Mouse (Mus musculus) limb, embryonic 11.5 days (tissue): ENCODE data around the gene Mtg1. TPM values are rescaled to one million over a fixed set of nuclear protein-coding genes. Genes with fewer than 3 reads are reported as not detected.
A peak's percentile ranks its signal among the peaks of the same experiment; 100 is the strongest.
"Not testable (repeated sequence)": the region's sequence is repeated elsewhere in the genome, so short reads cannot be mapped to it uniquely, and the experiment has no call there.

Experiments used
- ATAC-seq: fragments of 200-750 bp; cut with Nextera tagmentation; 2 replicates; pipeline ENCODE4 v1.8.0; 2017; ENCODE audit warnings: low read depth; ENCODE audit not compliant: insufficient number of reproducible peaks, low FRiP score, low TSS enrichment
- DNase-seq: peaks from one replicate; pipeline ENCODE4 v3.0.0-alpha.2; 2015; ENCODE audit warnings: low spot score
- H3K27ac ChIP-seq: fragments of 300-500 bp; sonication (generic); replicated peaks from 2 replicates; pipeline ENCODE4 v1.5.1; 2014; ENCODE audit warnings: low read depth, mild to moderate bottlenecking, low read length
- H3K27me3 ChIP-seq: fragments of 300-500 bp; sonication (generic); 2 replicates; pipeline ENCODE4 v1.6.1; 2014; ENCODE audit warnings: mild to moderate bottlenecking, low read length, mixed read lengths; ENCODE audit not compliant: control insufficient read depth, insufficient read depth
- H3K36me3 ChIP-seq: fragments of 300-500 bp; sonication (generic); 2 replicates; pipeline ENCODE4 v1.6.1; 2014; ENCODE audit warnings: mild to moderate bottlenecking, low read length, moderate library complexity, mixed read lengths; ENCODE audit not compliant: control insufficient read depth, insufficient read depth
- H3K4me1 ChIP-seq: fragments of 300-500 bp; sonication (generic); 2 replicates; pipeline ENCODE4 v1.6.1; 2014; ENCODE audit warnings: low read length, mixed read lengths; ENCODE audit not compliant: control insufficient read depth, insufficient read depth
- H3K4me2 ChIP-seq: fragments of 300-500 bp; sonication (generic); 2 replicates; pipeline ENCODE4 v1.6.1; 2014; ENCODE audit warnings: low read depth, mild to moderate bottlenecking, moderate library complexity; ENCODE audit not compliant: severe bottlenecking
- H3K4me3 ChIP-seq: fragments of 300-500 bp; sonication (generic); 2 replicates; pipeline ENCODE4 v1.5.1; 2014; ENCODE audit warnings: low read depth, low read length
- H3K9ac ChIP-seq: fragments of 300-500 bp; sonication (generic); 2 replicates; pipeline ENCODE4 v1.6.1; 2014; ENCODE audit warnings: mild to moderate bottlenecking, low read length
- H3K9me3 ChIP-seq: fragments of 300-500 bp; sonication (generic); 2 replicates; pipeline ENCODE4 v1.6.1; 2016; ENCODE audit warnings: low read length; ENCODE audit not compliant: control insufficient read depth
- WGBS: fragments of 180-500 bp; shearing (Covaris S2); extraction: QIAGEN DNeasy Blood & Tissue Kit; methylation state at CpG from one replicate; pipeline ENCODE4 v1.1.7; 2014; 5-methylcytosine and 5-hydroxymethylcytosine counted together
- polyA plus RNA-seq: library from polyadenylated mRNA; unstranded; fragments of >200 nt; fragmentation: Nextera tagmentation; extraction: Ambion mirVana; gene quantifications from 2 replicates; pipeline ENCODE4 v1.2.1, GENCODE M21; 2014

The Mtg1 gene
- polyA plus RNA-seq, 1 experiment from 2014 or later: 22.4 TPM

DNA sequence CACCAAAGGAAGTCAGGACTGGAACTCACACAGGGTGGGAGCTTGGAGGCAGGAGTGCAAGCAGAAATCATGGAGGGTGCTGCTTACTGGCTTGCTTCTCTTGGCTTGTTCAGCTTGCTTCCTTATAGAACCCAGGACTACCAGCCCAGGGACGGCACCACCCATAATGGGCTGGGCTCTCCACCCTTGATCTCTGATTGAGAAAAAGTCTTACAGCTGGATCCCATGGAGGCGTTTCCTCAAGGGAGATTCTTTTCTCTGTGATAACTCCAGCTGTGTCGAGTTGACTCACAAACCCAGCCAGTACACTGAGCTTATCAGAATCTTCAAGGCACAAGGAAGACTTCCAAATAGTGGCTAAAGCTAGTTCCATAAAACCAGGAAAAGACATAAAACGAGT, 14.6 kb upstream of the Mtg1 start:
- no peak for ATAC-seq

DNA sequence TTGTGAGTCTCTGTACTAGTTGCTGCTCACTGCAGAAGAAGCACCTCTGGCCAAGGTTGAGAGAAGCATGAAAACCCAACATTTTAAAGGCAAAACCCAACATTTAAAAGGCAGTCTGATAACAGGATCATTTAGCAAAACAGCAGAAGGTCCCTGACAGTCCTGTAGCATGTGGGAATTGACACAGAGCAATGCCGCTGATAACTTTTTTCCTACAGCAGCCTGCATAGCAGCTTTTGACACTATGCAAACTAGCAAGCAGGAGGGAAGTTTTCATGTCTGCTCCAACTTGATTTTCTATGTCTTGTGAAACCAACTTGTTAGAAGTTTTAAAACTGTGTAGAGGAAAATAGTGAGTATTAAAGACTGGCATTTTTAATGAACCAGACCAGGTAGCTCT, 13.0 kb upstream of the Mtg1 start:
- DNase-seq (no peak), ATAC-seq (no peak)
- Histone ChIP-seq H3K36me3 (no peaks in the 10 kb centered on the region; the same call in 1 of the 2 replicates), H3K4me2 (no peak overlapping the region), H3K9ac (no peak overlapping the region), H3K4me3 (no peak overlapping the region), H3K4me1 (peaks cover 2% of the 10 kb centered on the region; the same call in 1 of the 2 replicates), H3K9me3 (no peaks in the 10 kb centered on the region), H3K27me3 (no peaks in the 10 kb centered on the region), H3K27ac (no peak overlapping the region)
- WGBS: 92% methylated on average over 1 of the region's 1 CpGs

More for the DNA sequence above, 14.6 kb upstream of the Mtg1 start:
- no peak overlapping the region for H3K9ac ChIP-seq
- H3K27me3 ChIP-seq: no peaks in the 10 kb centered on the region
- peaks cover 2% of the 10 kb centered on the region; the same call in 1 of the 2 replicates for H3K4me1 ChIP-seq
- WGBS: 44% methylated on average over 4 of the region's 4 CpGs
- H3K27ac ChIP-seq: no peak overlapping the region
- H3K9me3 ChIP-seq: no peaks in the 10 kb centered on the region
- no peak overlapping the region for H3K4me3 ChIP-seq
- no peaks in the 10 kb centered on the region for H3K36me3 ChIP-seq
- no peak overlapping the region for H3K4me2 ChIP-seq
- no peak for DNase-seq

DNA sequence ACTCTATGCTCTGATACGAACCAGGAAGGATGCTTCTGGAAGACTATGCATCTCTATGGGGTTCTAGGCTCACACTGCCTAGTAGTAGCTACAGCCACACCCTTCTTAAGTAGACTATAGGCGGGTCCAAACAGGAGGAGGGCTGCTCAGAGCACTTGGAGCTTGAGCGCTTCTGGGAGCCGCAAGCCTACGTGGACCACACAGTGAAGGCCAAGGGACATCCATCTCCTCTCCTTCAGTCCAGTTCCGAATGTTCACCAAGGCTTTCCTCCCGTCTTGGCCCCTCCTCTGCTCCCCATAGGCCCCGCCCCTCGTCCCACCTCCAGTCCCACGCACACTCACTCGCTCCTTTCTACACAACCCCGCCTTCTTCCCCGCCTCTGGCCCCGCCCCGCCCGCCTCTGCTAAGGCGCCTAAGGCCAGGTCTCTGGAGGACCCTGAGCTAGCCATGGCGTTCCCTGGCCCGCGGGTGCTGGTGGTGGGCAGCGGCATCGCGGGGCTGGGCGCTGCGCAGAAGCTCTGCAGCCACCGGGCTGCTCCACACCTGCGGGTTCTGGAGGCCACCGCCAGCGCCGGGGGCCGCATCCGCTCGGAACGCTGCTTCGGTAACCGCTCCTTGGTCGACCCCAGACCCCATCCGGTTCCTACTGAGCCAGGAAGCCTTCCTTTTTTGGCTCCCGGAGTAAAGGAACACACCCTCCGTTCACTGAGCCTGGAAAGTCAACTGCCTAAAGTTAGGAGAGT, 11.9 kb upstream of the Mtg1 start:
- no peak overlapping the region; the same call in 1 of the 2 replicates for H3K27ac ChIP-seq
- 2% methylated on average over 40 of the region's 40 CpGs for WGBS
- DNase-seq: peak; percentile 93
- peak overlapping the region; percentile 79 for H3K4me3 ChIP-seq
- no peaks in the 10 kb centered on the region for H3K27me3 ChIP-seq
- no peaks in the 10 kb centered on the region for H3K9me3 ChIP-seq
- peak; percentile 96 for ATAC-seq
- peaks cover 2% of the 10 kb centered on the region; the same call in 1 of the 2 replicates for H3K36me3 ChIP-seq
- peak overlapping the region; percentile 83 for H3K9ac ChIP-seq
- peak overlapping the region; percentile 53 for H3K4me2 ChIP-seq
- peaks cover 2% of the 10 kb centered on the region; the same call in 1 of the 2 replicates for H3K4me1 ChIP-seq

DNA sequence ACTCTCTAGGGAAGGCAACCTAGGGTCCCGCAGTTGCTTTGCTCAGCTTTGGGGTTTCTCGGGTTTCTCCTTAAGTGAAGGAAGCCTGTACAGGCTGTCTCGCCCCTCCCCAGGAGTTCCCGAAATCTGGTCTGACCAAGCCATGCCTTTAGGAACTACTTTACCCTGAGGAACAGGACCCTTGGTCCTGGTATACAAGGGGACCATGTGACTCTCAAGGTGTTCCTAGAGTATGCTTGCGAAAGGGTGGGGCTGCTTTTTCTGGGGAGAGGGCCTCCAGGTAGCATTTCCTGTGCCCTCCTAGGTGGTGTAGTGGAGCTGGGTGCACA, 11.4 kb upstream of the Mtg1 start:
- ATAC-seq: no peak
- 3% methylated on average over 5 of the region's 5 CpGs for whole genome bisulfite sequencing
- peaks cover 2% of the 10 kb centered on the region; the same call in 1 of the 2 replicates for H3K36me3 ChIP-seq
- peaks cover 2% of the 10 kb centered on the region; the same call in 1 of the 2 replicates for H3K4me1 ChIP-seq
- H3K27ac ChIP-seq: no peak overlapping the region
- H3K9ac ChIP-seq: peak overlapping the region; percentile 83
- no peaks in the 10 kb centered on the region for H3K27me3 ChIP-seq
- no peaks in the 10 kb centered on the region for H3K9me3 ChIP-seq
- peak overlapping the region; percentile 53 for H3K4me2 ChIP-seq
- no peak for DNase-seq
- H3K4me3 ChIP-seq: peak overlapping the region; percentile 79

DNA sequence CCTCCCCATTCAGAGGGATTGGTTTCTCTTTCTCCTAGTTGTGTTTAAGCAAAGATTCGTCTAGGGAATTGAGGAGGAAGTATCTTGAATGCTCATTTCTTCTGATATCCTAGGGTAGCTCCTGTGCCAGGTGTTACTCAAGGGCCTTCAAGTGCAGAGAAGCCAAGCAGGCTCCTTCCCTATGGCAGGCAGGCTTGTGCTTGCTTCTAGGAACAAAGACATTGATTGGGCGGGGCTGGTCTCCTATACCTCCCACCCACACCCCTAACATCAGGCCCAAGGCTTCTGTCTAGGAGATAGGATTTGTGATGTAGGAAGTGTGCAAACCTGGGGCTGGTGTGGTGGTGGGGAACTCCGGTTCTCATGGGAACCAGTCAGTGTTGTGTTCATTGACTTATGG, 10.4 kb upstream of the Mtg1 start:
- Histone ChIP-seq H3K27ac (no peak overlapping the region), H3K9ac (no peak overlapping the region), H3K4me1 (peaks cover 2% of the 10 kb centered on the region; the same call in 1 of the 2 replicates), H3K4me3 (no peak overlapping the region), H3K36me3 (peaks cover 2% of the 10 kb centered on the region; the same call in 1 of the 2 replicates), H3K4me2 (no peak overlapping the region), H3K27me3 (no peaks in the 10 kb centered on the region), H3K9me3 (no peaks in the 10 kb centered on the region)
- 88% methylated on average over 3 of the region's 3 CpGs for WGBS
- ATAC-seq (no peak), DNase-seq (no peak)

DNA sequence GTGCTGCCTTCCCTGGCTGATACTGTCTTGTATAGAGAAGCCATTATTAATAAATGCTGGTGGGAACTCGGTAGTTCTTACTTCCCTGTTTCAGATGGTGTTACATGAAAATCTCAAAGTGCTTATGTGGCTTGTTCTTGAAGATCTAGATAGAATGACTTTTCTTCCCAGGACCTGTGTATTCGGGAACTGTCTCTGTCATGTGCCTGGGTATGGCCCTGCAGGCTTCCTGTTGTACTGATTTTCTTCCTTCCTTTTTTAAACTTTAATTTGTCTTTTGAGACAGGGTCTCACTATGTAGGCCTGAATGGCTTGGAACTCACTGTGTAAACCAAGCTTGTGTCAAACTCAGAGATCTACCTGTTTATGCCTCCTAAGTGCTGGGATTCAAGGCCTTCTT, 9.5 kb upstream of the Mtg1 start:
- Histone ChIP-seq H3K9ac (no peak overlapping the region), H3K4me3 (no peak overlapping the region), H3K4me2 (no peak overlapping the region), H3K9me3 (no peaks in the 10 kb centered on the region), H3K27ac (no peak overlapping the region), H3K4me1 (peaks cover 2% of the 10 kb centered on the region; the same call in 1 of the 2 replicates), H3K36me3 (peaks cover 2% of the 10 kb centered on the region; the same call in 1 of the 2 replicates), H3K27me3 (no peaks in the 10 kb centered on the region)
- DNase-seq: no peak
- WGBS: 89% methylated on average over 2 of the region's 2 CpGs
- ATAC-seq: no peak

DNA sequence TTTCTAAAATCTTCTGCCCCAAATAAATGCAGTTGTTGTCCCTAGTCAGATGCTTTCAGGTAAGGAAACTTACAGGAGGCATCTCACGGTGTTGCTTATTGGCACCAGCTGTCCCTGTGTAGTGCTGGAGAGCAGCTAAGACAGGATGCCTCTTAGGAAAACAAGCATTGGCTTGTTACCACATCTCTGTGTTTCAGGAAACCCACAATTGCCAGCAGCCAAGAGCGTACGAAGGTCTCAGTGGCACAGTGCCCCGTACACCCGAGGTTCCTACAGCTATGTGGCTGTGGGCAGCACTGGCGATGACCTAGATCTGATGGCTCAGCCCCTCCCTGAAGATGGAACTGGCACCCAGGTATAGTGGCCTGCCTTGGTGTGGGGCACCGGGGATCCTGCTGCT, 5.2 kb upstream of the Mtg1 start:
- not testable (repeated sequence) for ATAC-seq, H3K4me3 ChIP-seq, H3K9me3 ChIP-seq, H3K4me2 ChIP-seq, H3K36me3 ChIP-seq, DNase-seq, H3K27ac ChIP-seq, H3K4me1 ChIP-seq, H3K27me3 ChIP-seq, H3K9ac ChIP-seq
- WGBS: 91% methylated on average over 7 of the region's 7 CpGs

DNA sequence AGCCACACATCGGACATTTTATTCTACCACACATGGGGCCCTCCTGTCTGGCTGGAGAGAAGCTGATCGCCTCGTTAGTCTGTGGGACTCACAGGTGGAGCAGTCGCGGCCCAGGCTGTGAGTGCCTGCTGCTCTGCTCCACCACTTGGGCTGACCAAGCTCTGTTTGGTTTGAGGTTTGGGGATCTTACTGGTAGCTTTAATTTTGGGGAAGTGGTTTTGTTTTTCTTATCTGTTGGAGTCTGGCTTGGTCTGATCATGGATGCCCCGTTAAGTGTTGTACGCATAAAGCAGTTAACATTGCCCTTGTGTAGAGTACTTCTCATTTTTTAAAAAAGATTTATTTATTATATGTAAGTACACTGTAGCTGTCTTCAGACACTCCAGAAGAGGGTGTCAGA, 3.3 kb upstream of the Mtg1 start:
- H3K27me3 ChIP-seq, ATAC-seq, H3K36me3 ChIP-seq, H3K4me3 ChIP-seq, DNase-seq, H3K27ac ChIP-seq, H3K4me2 ChIP-seq, H3K9ac ChIP-seq, H3K9me3 ChIP-seq, H3K4me1 ChIP-seq: not testable (repeated sequence)
- WGBS: 95% methylated on average over 5 of the region's 7 CpGs
